Mouse (Mus musculus) ovary, postnatal 10 days (tissue): ENCODE data around the gene Samd4.

Experiments
- DNase-seq: peaks from one replicate; pipeline ENCODE4 v3.0.0; 2022; ENCODE audit warnings: low spot score

Gene Samd4

GRCm38 (mm10) chr14:47000096-47000736, 117.6 kb downstream of the Samd4 start:
- DNase-seq = no peak

DNA sequence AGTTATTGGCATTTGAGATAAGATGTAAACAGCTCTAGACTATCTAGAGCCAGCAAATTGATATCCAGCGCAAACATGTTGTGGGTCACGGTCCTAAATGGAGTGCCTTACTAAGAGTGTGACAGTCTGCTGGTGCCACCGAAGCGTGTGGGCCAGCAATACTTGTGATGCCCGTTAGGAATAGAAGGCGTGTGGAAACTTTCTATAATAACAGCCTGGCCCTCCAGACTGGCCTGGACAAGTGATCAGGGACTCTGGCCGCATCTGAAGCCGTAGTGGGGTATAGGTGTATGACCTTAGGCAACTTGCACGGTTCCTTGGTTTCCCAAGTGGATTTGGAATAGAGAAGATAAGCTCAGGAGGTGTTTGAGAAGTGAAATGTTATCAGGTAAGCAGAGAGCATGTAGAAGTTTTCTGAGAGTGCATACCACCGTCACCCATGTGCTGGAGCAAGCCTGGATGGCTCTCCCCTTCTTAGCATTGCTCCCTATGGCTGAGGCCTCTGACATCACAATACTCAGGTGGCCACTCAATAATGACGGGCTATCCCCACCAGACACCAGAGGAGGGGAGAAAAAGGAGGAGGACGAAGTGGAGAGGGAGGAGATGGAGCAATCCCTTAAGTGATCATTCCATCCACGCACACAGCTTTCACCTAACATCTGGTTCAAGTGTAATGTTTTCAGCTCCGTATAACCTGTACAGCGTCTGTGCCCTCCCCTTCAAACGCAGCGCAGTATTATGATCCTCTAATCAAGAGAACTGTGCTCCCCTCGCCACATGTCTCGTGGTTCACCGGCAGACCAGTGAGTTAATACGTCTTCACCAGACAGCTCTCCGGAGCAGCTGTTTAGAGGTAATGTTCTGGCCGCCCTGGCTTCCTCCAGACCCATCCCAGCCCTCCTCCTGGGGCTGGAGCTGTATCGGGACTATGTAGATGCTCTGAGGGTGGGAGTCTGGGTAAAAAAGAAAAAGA, 118.4 kb downstream of the Samd4 start:
- DNase-seq = no peak

DNA sequence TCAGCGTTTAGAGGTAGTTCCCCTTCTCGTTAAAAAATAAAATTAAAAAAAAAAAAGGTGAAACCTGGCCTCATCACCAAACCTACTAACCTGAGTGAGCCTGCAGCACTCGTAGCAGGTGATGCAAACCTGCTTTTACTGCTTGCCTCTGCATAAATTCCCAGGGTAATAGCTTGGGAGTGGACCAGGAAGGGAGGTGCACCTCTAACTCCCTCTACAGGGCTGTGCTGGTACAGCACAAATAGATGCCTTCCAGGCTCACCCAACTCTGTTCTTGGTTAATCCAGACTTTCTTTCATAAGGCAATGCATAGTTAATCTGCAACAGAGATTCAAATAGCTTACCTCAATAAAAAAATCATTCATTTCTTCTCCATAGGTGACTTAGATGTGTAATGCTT, 121.5 kb downstream of the Samd4 start:
- no peak for DNase-seq

DNA sequence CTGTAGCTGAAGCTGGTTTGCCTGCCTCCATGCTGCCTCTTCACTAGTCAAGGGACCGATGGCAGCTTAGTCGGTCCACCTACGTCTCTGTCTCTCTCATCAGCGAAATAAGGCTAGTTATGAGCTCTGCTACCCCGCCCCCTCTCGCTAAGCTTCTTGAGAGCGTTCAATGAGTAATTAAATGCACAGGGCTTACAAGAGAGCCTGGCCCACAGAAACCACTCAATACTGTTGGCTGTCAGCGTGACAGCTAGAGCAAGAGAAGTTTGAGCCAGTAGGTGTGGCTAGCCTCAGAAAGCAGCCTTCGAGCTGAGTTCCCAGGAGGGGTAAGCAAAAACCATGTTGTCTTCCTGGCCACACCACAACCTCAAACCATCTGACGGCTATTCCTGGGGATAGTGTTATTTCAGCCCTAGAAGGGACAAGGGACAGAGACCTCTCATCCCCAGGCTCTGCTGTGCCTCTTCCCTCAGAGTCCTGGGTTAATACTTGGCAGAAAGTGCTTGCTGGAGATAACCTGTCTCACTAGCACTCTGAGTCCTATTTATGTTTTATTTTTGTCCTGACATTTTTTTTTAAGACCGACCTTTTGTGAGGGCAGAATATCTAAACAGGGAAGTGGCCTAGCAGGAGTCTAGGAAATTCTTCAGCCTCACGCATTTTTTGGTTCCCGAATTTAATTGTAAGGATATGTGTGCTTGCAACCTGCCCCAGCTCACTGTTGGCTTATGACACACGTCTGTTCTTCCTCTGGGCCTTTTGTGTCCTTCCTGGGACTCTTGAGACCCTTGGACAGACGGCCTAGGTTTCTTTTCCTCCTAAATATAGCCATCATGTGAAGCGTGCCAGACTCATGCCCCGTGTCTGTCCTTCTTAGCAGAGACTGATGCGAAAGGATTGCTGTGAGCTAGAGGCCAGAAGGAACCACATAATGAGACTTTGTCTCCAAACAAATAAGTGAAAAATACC, 128.8 kb downstream of the Samd4 start:
- no peak for DNase-seq

DNA sequence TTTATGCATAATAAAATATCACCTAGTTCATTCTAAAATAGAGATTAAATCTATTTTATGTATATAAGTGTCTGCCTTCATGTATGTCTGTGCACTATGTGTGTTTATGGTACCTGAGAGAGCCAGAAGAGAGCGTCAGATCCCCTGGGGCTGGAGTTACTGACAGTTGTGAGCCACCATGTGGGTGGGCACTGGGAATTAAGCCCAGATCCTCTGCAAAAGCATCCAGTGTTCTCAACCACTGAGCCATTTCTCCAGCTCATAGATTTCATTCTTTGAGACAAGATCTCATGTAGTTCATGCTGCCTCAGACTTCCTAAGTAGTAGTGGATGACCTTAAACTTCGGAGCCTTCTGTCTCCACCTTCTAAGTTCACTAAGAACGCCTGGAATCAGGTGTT, 133.0 kb downstream of the Samd4 start:
- no peak for DNase-seq

- DNase-seq = no peak
These were observed 135.0 kb downstream of the Samd4 start for GRCm38 (mm10) chr14:47017658-47018057.

DNA sequence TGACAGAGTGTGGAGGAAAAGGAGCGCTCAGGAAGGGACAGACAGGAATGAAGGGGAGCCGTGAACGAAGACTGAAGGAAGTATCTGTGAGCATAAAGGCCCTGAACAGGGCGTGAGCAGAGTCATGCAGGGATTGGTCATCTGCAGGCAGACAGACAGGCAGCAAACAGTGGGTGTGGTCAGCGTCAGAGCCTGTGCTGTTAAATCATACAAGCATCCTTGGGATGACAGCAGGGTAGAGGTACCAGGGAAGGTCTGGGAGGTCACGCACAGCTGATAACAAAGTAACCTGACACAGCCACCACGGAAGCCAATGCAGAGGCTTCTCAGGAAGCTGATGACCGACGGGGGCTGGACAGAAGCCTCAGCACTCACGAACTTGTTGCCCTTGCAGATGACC, 138.2 kb downstream of the Samd4 start:
- DNase-seq = no peak

DNA sequence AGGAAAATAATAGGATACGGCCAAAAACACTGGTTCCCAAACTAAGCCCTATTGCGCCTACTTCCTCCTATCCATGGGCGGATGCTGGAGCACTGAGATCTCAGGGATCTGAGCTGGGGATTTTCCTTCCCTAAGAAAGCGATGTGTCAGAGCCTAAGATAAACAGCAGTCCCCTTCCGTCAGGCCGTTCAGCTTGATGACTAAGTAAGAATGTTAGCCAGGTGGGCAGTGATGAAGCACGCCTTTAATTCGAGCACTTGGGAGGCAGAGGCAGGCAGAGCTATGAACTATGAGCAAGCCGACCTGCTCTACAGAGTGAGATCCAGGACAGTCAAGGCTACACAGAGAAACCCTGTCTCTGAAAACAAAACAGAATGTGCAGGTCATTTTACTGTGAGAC, 140.9 kb downstream of the Samd4 start:
- no peak for DNase-seq

DNA sequence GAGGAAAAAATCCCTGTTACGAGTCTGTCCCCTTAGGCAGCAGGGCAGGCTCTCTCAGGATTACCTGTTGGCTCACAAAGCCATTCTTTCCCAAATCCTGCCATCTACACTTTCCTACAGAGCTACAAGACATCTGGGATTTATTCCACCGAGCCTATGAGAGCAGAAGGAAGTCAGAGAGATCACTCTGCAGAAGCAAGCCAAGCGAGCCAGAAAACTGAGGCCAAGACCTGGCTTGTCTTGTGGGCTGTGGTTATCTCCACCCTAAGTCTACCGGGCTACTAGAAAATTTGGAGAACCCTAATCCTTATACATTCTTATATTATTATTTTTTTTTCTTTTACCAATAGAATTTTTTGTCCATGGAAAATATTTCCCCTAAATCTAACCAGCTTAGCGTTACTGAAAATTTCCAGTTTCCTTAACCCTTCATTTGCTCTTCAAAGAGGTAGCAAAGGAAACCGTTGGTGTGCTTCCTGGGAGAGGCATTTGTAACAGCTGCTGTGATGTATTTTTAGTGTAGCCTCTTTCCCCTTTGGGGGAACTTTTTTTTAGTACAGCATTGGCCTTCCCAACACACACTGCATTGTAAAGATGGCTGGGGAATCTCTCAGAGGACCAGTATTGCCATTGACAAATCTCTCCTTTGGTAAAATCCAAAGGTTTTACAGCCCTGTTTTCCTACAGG, 144.9 kb downstream of the Samd4 start:
- DNase-seq = no peak

DNA sequence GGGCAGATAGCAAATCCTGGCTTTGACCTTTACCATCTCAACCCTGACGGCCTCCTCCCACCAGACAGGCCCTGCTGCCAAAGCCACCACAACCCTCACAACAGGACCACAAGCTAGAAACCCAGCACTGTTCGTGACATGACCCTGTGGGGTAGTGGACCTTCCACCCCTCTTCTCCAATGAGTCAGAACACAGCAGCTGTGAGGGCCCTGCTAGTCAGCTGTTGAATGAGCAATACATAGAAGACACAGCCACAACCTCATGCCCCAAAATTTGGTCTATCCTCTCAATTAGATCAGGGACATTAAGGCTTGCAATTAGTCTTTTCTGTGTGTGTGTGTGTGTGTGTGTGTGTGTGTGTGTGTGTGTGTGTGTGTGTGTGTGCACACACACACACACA, 148.9 kb downstream of the Samd4 start:
- no peak for DNase-seq

- DNase-seq = no peak
These were observed 149.5 kb downstream of the Samd4 start for GRCm38 (mm10) chr14:47032140-47032539.

DNA sequence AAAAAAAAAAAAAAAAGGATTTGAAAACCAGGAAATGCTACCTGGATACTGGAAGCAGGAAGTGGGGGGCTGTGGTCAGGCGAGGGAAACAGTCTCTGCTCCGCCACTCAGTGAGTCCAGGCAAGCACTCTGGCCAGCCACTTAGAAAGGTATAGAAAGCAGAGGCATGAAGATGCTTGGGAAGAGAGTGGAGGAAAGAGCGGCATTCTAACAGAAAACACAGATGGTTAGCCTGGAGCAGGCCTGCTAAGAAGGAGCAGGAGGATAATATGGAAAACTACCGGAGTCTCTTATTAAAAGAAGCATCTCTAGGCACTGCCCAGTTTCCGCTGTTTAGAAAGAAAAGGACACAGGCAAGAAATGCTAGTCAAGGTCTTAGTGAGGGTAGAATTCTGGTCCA, 150.8 kb downstream of the Samd4 start:
- DNase-seq = no peak

DNA sequence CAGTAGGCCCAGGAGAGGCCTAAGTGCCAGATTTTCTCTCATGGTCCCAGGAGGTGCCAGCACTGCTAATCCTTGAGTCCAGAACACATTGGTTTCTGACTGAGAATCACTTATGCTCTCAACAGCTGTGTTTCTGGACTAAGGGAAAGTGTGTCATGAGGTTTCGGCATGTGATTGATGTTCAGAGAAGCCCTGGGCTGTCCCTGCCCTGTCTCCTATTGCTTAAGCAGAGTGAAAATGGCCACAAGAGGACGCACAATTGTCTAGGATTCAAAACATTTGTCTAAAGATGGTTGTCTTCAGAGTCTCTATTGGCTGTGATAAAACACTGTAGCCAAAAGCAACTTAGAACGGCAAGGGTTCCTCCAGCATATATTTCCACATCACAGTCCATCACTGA, 159.0 kb downstream of the Samd4 start:
- DNase-seq = no peak

DNA sequence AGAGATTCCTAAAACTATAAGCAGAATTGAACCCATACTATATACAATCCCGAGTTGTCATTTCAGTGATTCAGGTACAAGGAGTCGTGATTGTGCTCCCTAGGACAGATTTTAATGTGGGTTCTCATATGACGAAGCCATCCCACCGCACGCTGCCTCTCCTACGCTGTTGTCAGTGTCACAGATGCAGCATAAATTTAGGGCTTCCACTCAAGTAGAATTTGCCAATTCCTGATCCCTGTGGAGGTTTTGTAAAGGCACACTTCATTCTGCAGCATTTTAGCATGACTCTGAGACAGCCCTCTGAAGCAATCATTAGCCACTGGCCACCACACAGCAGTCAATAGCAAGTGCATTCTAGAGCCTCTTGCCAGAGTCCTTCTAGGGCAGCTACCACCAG, 166.4 kb downstream of the Samd4 start:
- DNase-seq = no peak

DNA sequence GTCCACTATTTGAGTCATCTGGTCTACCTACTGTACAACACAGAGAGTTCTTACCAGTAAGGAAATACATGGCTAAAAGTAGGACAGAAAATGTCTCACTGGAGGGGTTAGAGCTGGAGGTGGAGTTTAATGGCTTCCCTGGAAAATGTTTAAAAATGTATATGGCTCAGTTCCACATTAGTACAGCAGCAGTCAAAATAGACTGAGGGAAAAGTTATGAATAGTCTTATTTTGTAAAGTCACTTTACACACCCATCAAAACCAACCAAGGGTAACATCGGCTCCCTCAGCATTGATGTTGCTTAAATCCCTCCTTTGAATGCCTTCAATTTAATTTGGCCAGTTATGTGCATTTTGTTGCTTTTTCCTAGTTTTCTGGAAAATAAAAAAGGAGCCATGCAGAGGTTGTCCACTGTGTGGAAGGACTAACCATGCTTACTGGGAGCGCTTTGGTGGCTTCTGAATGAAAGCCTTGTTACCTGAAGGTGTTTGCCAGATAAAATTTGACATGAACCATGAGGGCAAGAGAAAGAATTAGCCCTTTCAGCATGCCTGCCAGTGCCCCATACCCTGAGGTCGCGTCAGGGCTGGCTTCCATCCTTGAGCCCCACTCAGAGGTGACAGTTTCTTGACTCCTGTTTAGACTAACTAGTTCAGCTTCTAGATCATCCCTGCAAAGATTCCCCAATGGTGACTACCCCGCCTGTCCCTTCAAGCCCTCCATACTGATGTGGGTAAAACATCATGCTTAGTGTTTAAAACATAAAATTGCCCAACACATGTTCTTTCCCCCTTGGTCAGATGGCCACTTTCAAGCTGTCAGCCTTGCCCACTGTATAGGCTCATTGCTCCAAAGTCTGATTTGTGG, 169.3 kb downstream of the Samd4 start:
- no peak for DNase-seq

- DNase-seq = no peak
These were observed 170.4 kb downstream of the Samd4 start for GRCm38 (mm10) chr14:47053101-47053500.

- no peak for DNase-seq
These were observed 171.2 kb downstream of the Samd4 start for GRCm38 (mm10) chr14:47053824-47054223.

DNA sequence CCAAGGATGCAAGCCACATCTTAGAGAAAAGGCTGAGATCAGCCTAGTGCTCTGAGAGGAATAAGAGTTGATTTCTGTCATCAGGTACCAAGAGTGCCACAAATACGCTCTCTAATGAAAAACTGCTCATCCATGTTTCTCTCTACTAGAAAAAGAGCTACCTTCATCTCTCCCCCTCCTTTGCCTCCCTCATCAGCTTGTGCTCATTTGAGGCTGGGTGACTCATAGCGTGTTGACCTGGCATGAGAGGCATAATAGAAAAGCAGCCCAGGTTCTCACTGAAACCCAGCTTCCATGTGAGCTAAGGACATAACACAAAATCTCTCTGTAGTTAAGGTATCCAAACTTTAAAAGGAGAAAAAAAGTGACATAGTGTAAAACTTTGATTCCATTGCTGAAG, 176.3 kb downstream of the Samd4 start:
- no peak for DNase-seq

DNA sequence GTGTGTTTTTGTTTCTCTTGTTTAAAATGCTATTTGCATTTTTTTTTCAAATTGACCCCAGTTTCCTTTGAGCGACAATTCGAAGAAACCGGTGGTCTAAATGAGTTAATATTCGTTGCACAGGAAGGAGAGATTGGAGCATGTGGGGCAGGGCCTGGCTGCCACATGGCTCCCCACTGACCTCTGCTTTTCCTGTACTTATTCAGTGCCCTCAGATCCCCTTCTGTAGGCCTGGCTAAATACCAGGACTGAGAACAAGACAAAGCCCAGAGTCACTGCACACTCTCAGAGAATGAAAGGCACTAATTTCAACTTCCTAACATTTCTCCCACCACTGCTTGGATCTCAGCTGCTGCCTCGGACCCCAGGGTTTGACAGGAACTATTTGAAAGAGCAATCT, 182.4 kb downstream of the Samd4 start:
- DNase-seq = no peak

DNA sequence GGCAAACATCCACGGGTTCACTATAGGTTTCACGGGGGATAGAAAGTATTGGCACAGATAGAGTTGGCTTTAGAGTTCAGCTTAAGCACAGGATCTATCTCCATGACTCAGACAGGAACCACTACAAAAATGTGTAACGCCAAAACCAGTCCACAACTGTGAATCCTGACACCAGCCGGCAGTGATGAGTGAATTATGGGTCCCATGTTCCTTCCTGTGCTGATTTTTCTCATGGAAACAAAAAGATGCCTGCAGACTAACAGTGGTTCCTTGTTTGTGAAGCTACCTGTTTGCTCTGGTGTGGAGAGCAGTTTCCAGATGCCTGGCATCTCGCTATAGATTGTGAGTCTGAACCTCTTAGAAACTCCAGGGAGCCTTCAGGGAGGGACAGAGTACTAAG, 184.2 kb downstream of the Samd4 start:
- DNase-seq = no peak
